Mouse (Mus musculus) left cerebral cortex, postnatal 25 days (tissue): ENCODE measurements around the gene Lhpp. TPM values are rescaled to one million over a fixed set of nuclear protein-coding genes. Genes with fewer than 3 reads are reported as not detected.

ENCODE experiments used
- DNase-seq, 2 experiments: peaks; one replicate each; pipeline ENCODE4 v3.0.0; 2022; ENCODE audit warnings: low spot score in 2 of 2, mixed read lengths in 1 of 2
- intact Hi-C: fragments of 180-260 bp; cut with DNase I; formaldehyde crosslinking; loops from one replicate; pipeline ENCODE4 v1.15.1; 2025
- total RNA-seq, 2 experiments: library from RNA; stranded (reverse); gene quantifications; 2 replicates each; pipeline ENCODE4 v1.2.3; 2021

Gene Lhpp
- total RNA-seq, 2 experiments from 2014 or later = 15.3 to 19.2 TPM

GRCm38 (mm10) chr7:132699639-132700038 is 89.2 kb downstream of the Lhpp start:
- DNase-seq = no peak
- intact Hi-C loops = no loop called here

GRCm38 (mm10) chr7:132700107-132700506 is 89.7 kb downstream of the Lhpp start:
- no peak for DNase-seq
- intact Hi-C loops = no loop called here

- intact Hi-C loops = no loop called here
- no peak for DNase-seq
Measured at GRCm38 (mm10) chr7:132701412-132701811, 91.0 kb downstream of the Lhpp start.

GRCm38 (mm10) chr7:132702024-132702423 is 91.6 kb downstream of the Lhpp start:
- DNase-seq = no peak
- intact Hi-C loops = no loop called here

- DNase-seq = no peak
- intact Hi-C loops = no loop called here
Measured at GRCm38 (mm10) chr7:132702492-132703070, 92.1 kb downstream of the Lhpp start.

GRCm38 (mm10) chr7:132703515-132704309 is 93.3 kb downstream of the Lhpp start:
- intact Hi-C loops = no loop called here
- no peak for DNase-seq

GRCm38 (mm10) chr7:132704310-132704875 is 94.0 kb downstream of the Lhpp start:
- intact Hi-C loops = no loop called here
- DNase-seq = no peak

- intact Hi-C loops = no loop called here
- no peak for DNase-seq
Measured at GRCm38 (mm10) chr7:132705130-132705529, 94.7 kb downstream of the Lhpp start.

- intact Hi-C loops = loop anchor here (5.0 kb wide), 1 partner anchor 54 kb away; no protein-coding TSS in a partner anchor
Measured at GRCm38 (mm10) chr7:132711579-132711978, 101.1 kb downstream of the Lhpp start.

GRCm38 (mm10) chr7:132712044-132712708 is 101.7 kb downstream of the Lhpp start:
- DNase-seq = no peak
- intact Hi-C loops = loop anchor here (5.0 kb wide), 1 partner anchor 55 kb away; no protein-coding TSS in a partner anchor

More at GRCm38 (mm10) chr7:132711579-132711978, 101.1 kb downstream of the Lhpp start:
- no peak for DNase-seq

GRCm38 (mm10) chr7:132712956-132713355 is 102.5 kb downstream of the Lhpp start:
- no peak for DNase-seq
- intact Hi-C loops = loop anchor here (5.0 kb wide), 1 partner anchor 56 kb away; no protein-coding TSS in a partner anchor

GRCm38 (mm10) chr7:132713483-132714126 is 103.2 kb downstream of the Lhpp start:
- peak in 1 of 2 experiments; percentile 39 for DNase-seq
- intact Hi-C loops = loop anchor here (5.0 kb wide), 1 partner anchor 56 kb away; no protein-coding TSS in a partner anchor

GRCm38 (mm10) chr7:132714236-132714923 is 103.9 kb downstream of the Lhpp start:
- intact Hi-C loops = loop anchor here (5.0 kb wide), 1 partner anchor 57 kb away; no protein-coding TSS in a partner anchor
- peak; percentile 59 to 82 for DNase-seq

- no peak for DNase-seq
- intact Hi-C loops = no loop called here
Measured at GRCm38 (mm10) chr7:132715259-132715658, 104.8 kb downstream of the Lhpp start.

- intact Hi-C loops = no loop called here
- no peak for DNase-seq
Measured at GRCm38 (mm10) chr7:132719570-132719969, 109.1 kb downstream of the Lhpp start.

- peak in 1 of 2 experiments; percentile 80 for DNase-seq
- intact Hi-C loops = loop anchor here (2.0 kb wide), 1 partner anchor 68 kb away; no protein-coding TSS in a partner anchor
Measured at GRCm38 (mm10) chr7:132720562-132720961, 110.1 kb downstream of the Lhpp start.

- intact Hi-C loops = no loop called here
- no peak for DNase-seq
Measured at GRCm38 (mm10) chr7:132722401-132723370, 112.2 kb downstream of the Lhpp start.

GRCm38 (mm10) chr7:132723906-132724305 is 113.5 kb downstream of the Lhpp start:
- DNase-seq = peak in 1 of 2 experiments; percentile 57
- intact Hi-C loops = no loop called here
